Mouse (Mus musculus) liver, embryonic 14.5 days (tissue): Measurements from ENCODE around the gene Slc6a2.

Experiments
- CTCF ChIP-seq: IDR thresholded peaks from 2 replicates; pipeline ENCODE4 v1.5.1; 2016; ENCODE audit warnings: antibody characterized with exemption, low read depth, control low read depth
- EP300 ChIP-seq: IDR thresholded peaks from 2 replicates; pipeline ENCODE4 v1.6.1; 2016; ENCODE audit warnings: antibody characterized with exemption, low read depth

- no peak for TF ChIP-seq CTCF
- no peak for TF ChIP-seq EP300
Measured at GRCm38 (mm10) chr8:92972949-92973348, 13.1 kb downstream of the Slc6a2 start.
